Mouse (Mus musculus) MEL (cell line): ENCODE data around the gene Chgb. TPM values are rescaled to one million over a fixed set of nuclear protein-coding genes. Genes with fewer than 3 reads are reported as not detected.

Experiments
- DNase-seq: peaks from one replicate; pipeline ENCODE4 v3.0.0; 2011; ENCODE audit warnings: low read depth, low spot score
- H3K27ac ChIP-seq: 2 replicates; pipeline ENCODE4 v1.5.1; 2012; ENCODE audit warnings: low read depth, mild to moderate bottlenecking, control low read depth, low read length, moderate library complexity; ENCODE audit not compliant: control insufficient read depth
- H3K27me3 ChIP-seq, 2 experiments: fragments of 150-350 bp in 1 of 2; sonication (generic) in 1 of 2; 2 replicates each; pipeline ENCODE4 v1.6.1; 2012; ENCODE audit warnings: low read length in 2 of 2, mild to moderate bottlenecking in 2 of 2, improper control_type of control experiment in 1 of 2, moderate library complexity in 1 of 2; ENCODE audit not compliant: insufficient read depth in 2 of 2, control insufficient read depth in 1 of 2
- H3K36me3 ChIP-seq, 2 experiments: 2 replicates each; pipeline ENCODE4 v1.6.1; 2012 to 2014; ENCODE audit warnings: low read length in 2 of 2, improper control_type of control experiment in 1 of 2, inconsistent platforms in 1 of 2, mild to moderate bottlenecking in 1 of 2; ENCODE audit not compliant: insufficient read depth in 2 of 2, control insufficient read depth in 1 of 2
- H3K4me1 ChIP-seq, 2 experiments: fragments of 150-350 bp in 1 of 2; sonication (generic) in 1 of 2; 2 replicates each; pipeline ENCODE4 v1.6.1; 2012; ENCODE audit warnings: low read length in 2 of 2, improper control_type of control experiment in 1 of 2, mild to moderate bottlenecking in 1 of 2; ENCODE audit not compliant: insufficient read depth in 2 of 2, control insufficient read depth in 1 of 2
- H3K4me3 ChIP-seq, 2 experiments: fragments of 150-350 bp in 1 of 2; sonication (generic) in 1 of 2; 2 replicates each; pipeline ENCODE4 v1.5.1; 2012; ENCODE audit warnings: low read depth in 2 of 2, low read length in 2 of 2, mild to moderate bottlenecking in 2 of 2, moderate library complexity in 2 of 2, control low read depth in 1 of 2, improper control_type of control experiment in 1 of 2; ENCODE audit not compliant: control insufficient read depth in 1 of 2, insufficient read depth in 1 of 2
- H3K79me2 ChIP-seq: 2 replicates; pipeline ENCODE4 v1.6.1; 2012; ENCODE audit warnings: mild to moderate bottlenecking, low read length, moderate library complexity; ENCODE audit not compliant: control insufficient read depth, poor library complexity, insufficient read depth
- H3K9ac ChIP-seq: 2 replicates; pipeline ENCODE4 v1.6.1; 2012; ENCODE audit warnings: low read depth, mild to moderate bottlenecking, control low read depth, low read length, moderate library complexity; ENCODE audit not compliant: control insufficient read depth, poor library complexity, severe bottlenecking
- H3K9me3 ChIP-seq: fragments of 150-350 bp; sonication (generic); replicated peaks from 2 replicates; pipeline ENCODE4 v1.6.1; 2012; ENCODE audit warnings: mild to moderate bottlenecking, low read length, improper control_type of control experiment, moderate library complexity; ENCODE audit not compliant: insufficient read depth
- CHD1 ChIP-seq: IDR thresholded peaks from 2 replicates; pipeline ENCODE4 v1.6.1; 2012; ENCODE audit warnings: low read depth, mild to moderate bottlenecking, inconsistent platforms, low read length, improper control_type of control experiment
- CHD2 ChIP-seq: IDR thresholded peaks from 2 replicates; pipeline ENCODE4 v1.6.1; 2011; ENCODE audit warnings: low read length, improper control_type of control experiment
- ELF1 ChIP-seq: IDR thresholded peaks from 2 replicates; pipeline ENCODE4 v1.6.1; 2014; ENCODE audit warnings: low read depth, mild to moderate bottlenecking, inconsistent platforms, low read length, improper control_type of control experiment, moderate library complexity
- ETS1 ChIP-seq: IDR thresholded peaks from 2 replicates; pipeline ENCODE4 v1.6.1; 2012; ENCODE audit warnings: low read depth, mild to moderate bottlenecking, inconsistent platforms, low read length, improper control_type of control experiment, moderate library complexity
- GABPA ChIP-seq: IDR thresholded peaks from 2 replicates; pipeline ENCODE4 v1.6.1; 2012; ENCODE audit warnings: low read depth, mild to moderate bottlenecking, inconsistent platforms, low read length, improper control_type of control experiment, moderate library complexity
- GATA1 ChIP-seq: IDR thresholded peaks from 2 replicates; pipeline ENCODE4 v1.6.1; 2011; ENCODE audit warnings: low read depth, low read length, improper control_type of control experiment
- JUND ChIP-seq: IDR thresholded peaks from 2 replicates; pipeline ENCODE4 v1.6.1; 2011; ENCODE audit warnings: low read depth, mild to moderate bottlenecking, improper control_type of control experiment, low read length
- MAFK ChIP-seq: IDR thresholded peaks from 2 replicates; pipeline ENCODE4 v1.6.1; 2011; ENCODE audit warnings: low read depth, mild to moderate bottlenecking, low read length, improper control_type of control experiment, borderline replicate concordance
- MAX ChIP-seq: IDR thresholded peaks from 2 replicates; pipeline ENCODE4 v1.6.1; 2011; ENCODE audit warnings: low read length, improper control_type of control experiment
- MAZ ChIP-seq: IDR thresholded peaks from 2 replicates; pipeline ENCODE4 v1.6.1; 2012; ENCODE audit warnings: low read depth, mild to moderate bottlenecking, inconsistent platforms, low read length, improper control_type of control experiment
- MEF2A ChIP-seq: IDR thresholded peaks from 2 replicates; pipeline ENCODE4 v1.6.1; 2014; ENCODE audit warnings: low read depth, mild to moderate bottlenecking, inconsistent platforms, low read length, improper control_type of control experiment; ENCODE audit not compliant: poor library complexity, insufficient replicate concordance, severe bottlenecking; ENCODE audit errors: extremely low read depth
- MXI1 ChIP-seq: IDR thresholded peaks from 2 replicates; pipeline ENCODE4 v1.6.1; 2011; ENCODE audit warnings: mild to moderate bottlenecking, low read depth, low read length, improper control_type of control experiment
- MYB ChIP-seq: IDR thresholded peaks from 2 replicates; pipeline ENCODE4 v1.6.1; 2011; ENCODE audit warnings: mild to moderate bottlenecking, low read depth, low read length, improper control_type of control experiment
- NRF1 ChIP-seq: IDR thresholded peaks from 2 replicates; pipeline ENCODE4 v1.6.1; 2014; ENCODE audit warnings: low read depth, mild to moderate bottlenecking, inconsistent platforms, low read length, improper control_type of control experiment, moderate library complexity; ENCODE audit not compliant: poor library complexity, insufficient read depth, severe bottlenecking
- POLR2A ChIP-seq, 2 experiments: IDR thresholded peaks; 2 replicates each; pipeline ENCODE4 v1.6.1; 2011 to 2012; ENCODE audit warnings: low read length in 2 of 2, mild to moderate bottlenecking in 2 of 2, control low read depth in 1 of 2, improper control_type of control experiment in 1 of 2, low read depth in 1 of 2, moderate library complexity in 1 of 2; ENCODE audit not compliant: control insufficient read depth in 1 of 2, insufficient read depth in 1 of 2, poor library complexity in 1 of 2
- POLR2AphosphoS2 ChIP-seq: IDR thresholded peaks from 2 replicates; pipeline ENCODE4 v1.6.1; 2011; ENCODE audit warnings: low read length, improper control_type of control experiment
- RAD21 ChIP-seq: IDR thresholded peaks from 2 replicates; pipeline ENCODE4 v1.6.1; 2011; ENCODE audit warnings: mild to moderate bottlenecking, low read depth, low read length, improper control_type of control experiment
- RCOR1 ChIP-seq: IDR thresholded peaks from 2 replicates; pipeline ENCODE4 v1.6.1; 2012; ENCODE audit warnings: low read depth, mild to moderate bottlenecking, inconsistent platforms, low read length, improper control_type of control experiment
- SIN3A ChIP-seq: IDR thresholded peaks from 2 replicates; pipeline ENCODE4 v1.6.1; 2012; ENCODE audit warnings: low read length, improper control_type of control experiment, inconsistent platforms
- SMC3 ChIP-seq: IDR thresholded peaks from 2 replicates; pipeline ENCODE4 v1.6.1; 2011; ENCODE audit warnings: low read depth, low read length, improper control_type of control experiment
- TAL1 ChIP-seq: IDR thresholded peaks from 2 replicates; pipeline ENCODE4 v1.6.1; 2012; ENCODE audit warnings: mild to moderate bottlenecking, inconsistent platforms, low read length, moderate library complexity, mixed read lengths
- TBP ChIP-seq: IDR thresholded peaks from 2 replicates; pipeline ENCODE4 v1.8.0; 2011; ENCODE audit warnings: low read depth, low read length, improper control_type of control experiment
- UBTF ChIP-seq: IDR thresholded peaks from 2 replicates; pipeline ENCODE4 v1.6.1; 2012; ENCODE audit warnings: low read depth, mild to moderate bottlenecking, inconsistent platforms, low read length, improper control_type of control experiment, moderate library complexity, borderline replicate concordance; ENCODE audit not compliant: insufficient read depth
- USF1 ChIP-seq: IDR thresholded peaks from 2 replicates; pipeline ENCODE4 v1.6.1; 2014; ENCODE audit warnings: low read depth, mild to moderate bottlenecking, inconsistent platforms, low read length, improper control_type of control experiment, moderate library complexity
- ZMIZ1 ChIP-seq: IDR thresholded peaks from 2 replicates; pipeline ENCODE4 v1.6.1; 2012; ENCODE audit warnings: low read depth, mild to moderate bottlenecking, inconsistent platforms, low read length, improper control_type of control experiment, moderate library complexity
- ZNF384 ChIP-seq: IDR thresholded peaks from 2 replicates; pipeline ENCODE4 v1.6.1; 2012; ENCODE audit warnings: low read depth, mild to moderate bottlenecking, inconsistent platforms, low read length, improper control_type of control experiment
- polyA plus RNA-seq, 2 experiments: library from polyadenylated mRNA; stranded (reverse) in 1 of 2; unstranded in 1 of 2; fragments of >175 nt in 1 of 2; fragments of >200 nt in 1 of 2; gene quantifications; 2 replicates each; pipeline versions ENCODE4 v1.2.1 to v1.2.4; 2012; ENCODE audit warnings: low replicate concordance in 2 of 2, low read depth in 1 of 2; ENCODE audit not compliant: insufficient read length in 2 of 2, insufficient read depth in 1 of 2, missing spikeins in 1 of 2
- total RNA-seq: library from RNA; depleted of rRNA; stranded (reverse); fragments of 300-350 nt; gene quantifications from 2 replicates; pipeline ENCODE4 v1.2.3, GENCODE M21; 2012

Chgb gene
- total and polyA plus RNA-seq, 3 experiments: 0.06 TPM; not detected in 2

- DNase-seq: no peak
- Histone ChIP-seq H3K27me3 (no peaks in the 10 kb centered on the region; a peak in 1 of 4 replicates), H3K4me3 (no peak overlapping the region), H3K79me2 (no peaks in the 10 kb centered on the region), H3K9ac (no peak overlapping the region), H3K9me3 (no peaks in the 10 kb centered on the region), H3K4me1 (no peaks in the 10 kb centered on the region), H3K27ac (no peak overlapping the region), H3K36me3 (no peaks in the 10 kb centered on the region)
- TF ChIP-seq MAZ (no peak), GABPA (no peak), JUND (no peak), ELF1 (no peak), MEF2A (no peak), CHD1 (no peak), POLR2A (IDR thresholded peaks at IDR 0.05; ENCODE audit: control insufficient read depth in 1 of 2, insufficient read depth in 1 of 2, low read depth in 1 of 2, low read length in 2 of 2, poor library complexity in 1 of 2) (no peak), POLR2AphosphoS2 (no peak), MAX (no peak), ZNF384 (no peak), NRF1 (no peak), RAD21 (no peak), ZMIZ1 (no peak), CHD2 (no peak)
These were observed 3.0 kb downstream of the Chgb start for GRCm38 (mm10) chr2:132784039-132784438.

- TF ChIP-seq MYB (no peak), MXI1 (no peak), MAX (no peak), UBTF (no peak), TBP (no peak), RCOR1 (no peak), ELF1 (no peak), GATA1 (no peak), SIN3A (no peak), MEF2A (no peak), ZMIZ1 (no peak), TAL1 (no peak), ETS1 (no peak), POLR2AphosphoS2 (no peak), MAFK (no peak), USF1 (no peak), SMC3 (no peak)
- H3K4me1 ChIP-seq: no peaks in the 10 kb centered on the region
- no peaks in the 10 kb centered on the region for H3K9me3 ChIP-seq
- no peaks in the 10 kb centered on the region for H3K36me3 ChIP-seq
- no peak for DNase-seq
- H3K27me3 ChIP-seq: no peaks in the 10 kb centered on the region; a peak in 1 of 4 replicates
- no peaks in the 10 kb centered on the region for H3K79me2 ChIP-seq
- no peak overlapping the region for H3K4me3 ChIP-seq
- H3K9ac ChIP-seq: no peak overlapping the region
- no peak overlapping the region for H3K27ac ChIP-seq
These were observed 12.5 kb downstream of the Chgb start for GRCm38 (mm10) chr2:132793441-132794203.
